Mouse (Mus musculus) heart, embryonic 11.5 days (tissue): Measurements from ENCODE around the gene L2hgdh. TPM values are rescaled to one million over a fixed set of nuclear protein-coding genes. Genes with fewer than 3 reads are reported as not detected.
A peak's percentile ranks its signal among the peaks of the same experiment; 100 is the strongest.

Experiments used
- ATAC-seq: fragments of 200-750 bp; cut with Nextera tagmentation; replicated peaks from 2 replicates; pipeline ENCODE4 v1.8.0; 2017; ENCODE audit warnings: moderate library complexity; ENCODE audit not compliant: insufficient number of reproducible peaks, low FRiP score, low TSS enrichment
- H3K27ac ChIP-seq: fragments of 300-500 bp; sonication (generic); 2 replicates; pipeline ENCODE4 v1.5.1; 2014; ENCODE audit warnings: mild to moderate bottlenecking, low read depth, low read length
- H3K27me3 ChIP-seq: fragments of 300-500 bp; sonication (generic); 2 replicates; pipeline ENCODE4 v1.6.1; 2014; ENCODE audit warnings: mild to moderate bottlenecking, low read length, mixed read lengths; ENCODE audit not compliant: control insufficient read depth, insufficient read depth
- H3K36me3 ChIP-seq: fragments of 300-500 bp; sonication (generic); 2 replicates; pipeline ENCODE4 v1.6.1; 2014; ENCODE audit warnings: mild to moderate bottlenecking, low read length, moderate library complexity, mixed read lengths; ENCODE audit not compliant: control insufficient read depth, insufficient read depth
- H3K4me1 ChIP-seq: fragments of 300-500 bp; sonication (generic); 2 replicates; pipeline ENCODE4 v1.6.1; 2014; ENCODE audit warnings: low read length; ENCODE audit not compliant: control insufficient read depth, insufficient read depth
- H3K4me2 ChIP-seq: fragments of 300-500 bp; sonication (generic); 2 replicates; pipeline ENCODE4 v1.6.1; 2014; ENCODE audit warnings: mild to moderate bottlenecking, moderate library complexity
- H3K4me3 ChIP-seq: fragments of 300-500 bp; sonication (generic); 2 replicates; pipeline ENCODE4 v1.5.1; 2014; ENCODE audit warnings: low read depth, low read length
- H3K9ac ChIP-seq: fragments of 300-500 bp; sonication (generic); 2 replicates; pipeline ENCODE4 v1.6.1; 2014; ENCODE audit warnings: mild to moderate bottlenecking, low read depth, low read length, moderate library complexity
- H3K9me3 ChIP-seq: fragments of 300-500 bp; sonication (generic); replicated peaks from 2 replicates; pipeline ENCODE4 v1.6.1; 2016; ENCODE audit warnings: low read length; ENCODE audit not compliant: control insufficient read depth
- WGBS: fragments of 180-500 bp; shearing (Covaris S2); extraction: QIAGEN DNeasy Blood & Tissue Kit; methylation state at CpG from one replicate; pipeline ENCODE4 v1.1.7; 2014; ENCODE audit not compliant: insufficient replicate concordance; 5-methylcytosine and 5-hydroxymethylcytosine counted together
- polyA plus RNA-seq: library from polyadenylated mRNA; unstranded; fragments of >200 nt; fragmentation: Nextera tagmentation; extraction: Ambion mirVana; gene quantifications from 2 replicates; pipeline ENCODE4 v1.2.1, GENCODE M21; 2014

L2hgdh gene
- polyA plus RNA-seq, 1 experiment from 2014 or later = 18.0 TPM

GRCm38 (mm10) chr12:69733923-69734322 lies 9.2 kb upstream of the L2hgdh start:
- Histone ChIP-seq H3K9ac (0 out of 2 replicates have a peak overlapping the region, but pooled peaks have one; percentile 43), H3K27ac (0 out of 2 replicates have a peak overlapping the region, but pooled peaks have one; percentile 29), H3K9me3 (no peaks in the 10 kb centered on the region), H3K4me2 (no peak overlapping the region), H3K36me3 (no peaks in the 10 kb centered on the region), H3K4me1 (no peaks in the 10 kb centered on the region), H3K4me3 (no peak overlapping the region), H3K27me3 (no peaks in the 10 kb centered on the region)
- WGBS = 73% methylated on average over 3 of the region's 3 CpGs
- no peak for ATAC-seq

- H3K9ac ChIP-seq = no peak overlapping the region
- no peaks in the 10 kb centered on the region for H3K36me3 ChIP-seq
- H3K27ac ChIP-seq = no peak overlapping the region
- no peak overlapping the region for H3K4me3 ChIP-seq
- ATAC-seq = no peak
- no peaks in the 10 kb centered on the region for H3K4me1 ChIP-seq
- WGBS = 8% methylated on average over 2 of the region's 2 CpGs
- no peaks in the 10 kb centered on the region for H3K27me3 ChIP-seq
- H3K9me3 ChIP-seq = no peaks in the 10 kb centered on the region
- H3K4me2 ChIP-seq = no peak overlapping the region
These were observed 8.8 kb upstream of the L2hgdh start for GRCm38 (mm10) chr12:69733518-69733917.

DNA sequence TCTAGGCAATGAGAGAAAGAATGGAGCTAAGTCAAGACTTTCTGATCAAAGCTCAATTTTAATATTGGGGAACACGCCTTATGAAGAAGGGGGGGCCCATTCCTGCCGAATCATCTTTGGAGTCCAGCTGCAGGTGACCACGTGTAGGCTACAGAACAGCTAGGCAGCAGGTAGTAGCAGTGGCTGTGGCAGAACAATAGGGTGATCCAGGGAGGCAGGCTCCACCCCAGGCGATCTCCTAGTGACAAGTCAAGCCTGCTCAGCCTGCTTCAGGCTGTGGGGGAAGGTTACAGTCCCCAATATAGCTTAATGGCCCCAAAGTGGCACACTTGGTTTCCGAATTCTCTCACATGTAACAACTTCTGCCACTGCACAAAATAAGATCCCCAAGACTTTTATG lies 7.5 kb upstream of the L2hgdh start:
- 46% methylated on average over 5 of the region's 5 CpGs for WGBS
- no peak overlapping the region for H3K4me2 ChIP-seq
- H3K9me3 ChIP-seq = no peaks in the 10 kb centered on the region

GRCm38 (mm10) chr12:69730306-69730705 lies 5.6 kb upstream of the L2hgdh start:
- no peak for ATAC-seq
- Histone ChIP-seq H3K36me3 (no peaks in the 10 kb centered on the region), H3K4me3 (no peak overlapping the region), H3K4me1 (peaks cover 5% of the 10 kb centered on the region), H3K4me2 (no peak overlapping the region), H3K27ac (no peak overlapping the region), H3K9me3 (no peaks in the 10 kb centered on the region), H3K27me3 (no peaks in the 10 kb centered on the region), H3K9ac (no peak overlapping the region)
- 86% methylated on average over 1 of the region's 1 CpGs for WGBS

More for the DNA sequence above, 7.5 kb upstream of the L2hgdh start:
- Histone ChIP-seq H3K27me3 (no peaks in the 10 kb centered on the region), H3K4me3 (no peak overlapping the region), H3K4me1 (no peaks in the 10 kb centered on the region), H3K9ac (no peak overlapping the region), H3K27ac (no peak overlapping the region), H3K36me3 (no peaks in the 10 kb centered on the region)
- no peak for ATAC-seq

GRCm38 (mm10) chr12:69729246-69729645 lies 4.6 kb upstream of the L2hgdh start:
- Histone ChIP-seq H3K4me2 (no peak overlapping the region), H3K4me3 (no peak overlapping the region), H3K4me1 (peaks cover 6% of the 10 kb centered on the region), H3K9me3 (no peaks in the 10 kb centered on the region), H3K9ac (no peak overlapping the region), H3K36me3 (no peaks in the 10 kb centered on the region), H3K27ac (no peak overlapping the region), H3K27me3 (no peaks in the 10 kb centered on the region)
- ATAC-seq = no peak
- WGBS = 83% methylated on average over 1 of the region's 1 CpGs

- WGBS = 5% methylated on average over 22 of the region's 24 CpGs
- Histone ChIP-seq H3K4me3 (peak overlapping the region; percentile 80), H3K36me3 (peaks cover 7% of the 10 kb centered on the region), H3K27me3 (no peaks in the 10 kb centered on the region), H3K4me2 (peak overlapping the region; percentile 95), H3K4me1 (peaks cover 10% of the 10 kb centered on the region), H3K9me3 (no peaks in the 10 kb centered on the region), H3K9ac (peak overlapping the region; percentile 70), H3K27ac (peak overlapping the region; percentile 85; the same call in 1 of the 2 replicates)
- ATAC-seq = no peak
These were observed 509 bp downstream of the L2hgdh start for GRCm38 (mm10) chr12:69724018-69724710.

- H3K27ac ChIP-seq = no peak overlapping the region
- no peaks in the 10 kb centered on the region for H3K9me3 ChIP-seq
- H3K4me2 ChIP-seq = peak overlapping the region; percentile 95
- peaks cover 10% of the 10 kb centered on the region for H3K4me1 ChIP-seq
- ATAC-seq = no peak
- WGBS = 38% methylated on average over 2 of the region's 2 CpGs
- peaks cover 7% of the 10 kb centered on the region for H3K36me3 ChIP-seq
- H3K4me3 ChIP-seq = peak overlapping the region; percentile 80; the same call in 1 of the 2 replicates
- H3K9ac ChIP-seq = no peak overlapping the region
- no peaks in the 10 kb centered on the region for H3K27me3 ChIP-seq
These were observed 1.3 kb downstream of the L2hgdh start for GRCm38 (mm10) chr12:69723376-69723775.

DNA sequence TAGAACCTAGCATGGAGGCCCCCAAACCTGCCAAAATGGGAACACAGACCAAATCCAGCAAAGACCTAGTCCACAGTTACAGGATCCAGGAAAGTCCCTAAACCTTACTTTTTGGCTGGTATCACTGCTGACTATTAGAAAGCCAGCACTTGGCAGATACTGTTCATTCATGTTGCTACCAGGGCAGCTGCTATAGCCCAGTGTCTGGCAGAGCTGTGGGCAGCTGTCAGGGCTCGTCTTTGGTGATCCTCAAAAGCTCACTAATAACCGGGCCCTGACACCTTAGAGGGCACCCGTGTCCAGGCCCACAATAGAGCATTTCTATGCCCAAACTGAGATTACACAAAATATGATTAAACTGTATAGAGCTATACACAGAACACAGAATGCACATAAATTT lies 1.8 kb downstream of the L2hgdh start:
- ATAC-seq = no peak
- Histone ChIP-seq H3K27me3 (no peaks in the 10 kb centered on the region), H3K4me3 (no peak overlapping the region), H3K36me3 (peaks cover 7% of the 10 kb centered on the region), H3K4me2 (no peak overlapping the region), H3K9ac (no peak overlapping the region), H3K9me3 (no peaks in the 10 kb centered on the region), H3K27ac (no peak overlapping the region), H3K4me1 (peaks cover 10% of the 10 kb centered on the region)
- WGBS = 91% methylated on average over 3 of the region's 3 CpGs

- no peak for ATAC-seq
These were observed 11.0 kb downstream of the L2hgdh start for GRCm38 (mm10) chr12:69713628-69714027.

More at GRCm38 (mm10) chr12:69713628-69714027, 11.0 kb downstream of the L2hgdh start:
- Histone ChIP-seq H3K9me3 (no peaks in the 10 kb centered on the region), H3K4me1 (no peaks in the 10 kb centered on the region), H3K4me3 (no peak overlapping the region), H3K27me3 (no peaks in the 10 kb centered on the region), H3K9ac (no peak overlapping the region), H3K27ac (no peak overlapping the region), H3K4me2 (no peak overlapping the region), H3K36me3 (no peaks in the 10 kb centered on the region)
